Mouse (Mus musculus): ENCODE results near the gene 2900011O08Rik.

GRCm38 (mm10) chr16:14137976-14138561 lies 151.7 kb downstream of the 2900011O08Rik start:
- no peak for TF ChIP-seq CTCF (IDR thresholded peaks at IDR 0.05; ENCODE audit: low read depth)
- TF ChIP-seq EP300 (IDR thresholded peaks at IDR 0.05; ENCODE audit: low read depth): no peak
